Mouse (Mus musculus): ENCODE data around the gene Gm20388. TPM values are rescaled to one million over a fixed set of nuclear protein-coding genes. Genes with fewer than 3 reads are reported as not detected.

Gene Gm20388
- total RNA-seq, 1 experiment = 27.0 TPM

DNA sequence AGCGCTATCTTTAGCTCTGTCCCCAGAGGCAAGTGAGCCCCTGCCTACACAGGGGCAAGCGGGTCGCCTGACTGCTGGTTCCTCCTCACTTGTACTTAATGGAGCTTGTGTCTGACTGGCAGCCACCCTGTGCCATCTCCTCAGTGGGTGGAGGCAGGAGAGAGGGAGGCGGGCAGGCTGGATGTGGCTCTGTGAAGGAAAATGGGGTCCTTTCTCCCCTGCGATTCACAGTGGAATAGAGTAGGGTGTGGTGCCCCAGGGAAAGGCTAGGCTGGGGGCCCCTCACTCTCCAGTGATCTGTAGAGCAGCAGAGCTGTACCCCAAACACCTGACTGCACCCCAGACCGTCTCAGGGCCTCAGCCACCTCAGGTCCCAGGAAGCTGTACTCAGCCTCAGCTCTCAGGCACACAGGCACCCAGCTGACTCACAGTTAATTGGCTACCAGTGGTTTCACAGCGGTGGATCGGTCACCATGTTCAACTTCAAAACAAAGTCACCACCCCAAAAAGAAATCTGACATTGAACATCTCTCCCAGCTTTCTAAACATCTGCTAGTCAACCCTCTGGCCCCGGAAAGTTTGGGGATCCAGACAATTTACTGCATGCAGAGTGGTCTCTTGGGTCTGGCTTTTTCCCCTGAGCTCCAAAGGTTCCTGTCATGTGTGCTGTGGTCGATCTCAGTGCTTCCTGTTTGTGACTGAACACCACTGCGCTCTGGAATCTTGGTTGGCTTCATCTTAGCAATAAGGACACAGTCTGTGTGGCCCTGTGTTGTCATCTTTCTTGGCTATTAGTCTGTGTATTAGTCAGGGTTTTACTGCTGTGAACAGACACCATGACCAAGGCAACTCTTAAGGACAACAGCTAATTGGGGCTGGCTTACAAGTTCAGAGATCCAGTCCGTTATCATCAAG lies 2434.8 kb downstream of the Gm20388 start:
- no peak overlapping the region for H3K27ac ChIP-seq (ENCODE audit: insufficient read depth, low read depth, low read length, poor library complexity, severe bottlenecking)
- peaks cover 2 to 19% of the 10 kb centered on the region in 2 experiments; a peak in 3 of 4 replicates for H3K4me1 ChIP-seq (ENCODE audit: control insufficient read depth in 2 of 2, insufficient read depth in 2 of 2, low read length in 2 of 2, poor library complexity in 1 of 2)
- no peak for DNase-seq (ENCODE audit: low read depth, low spot score)
- no peak overlapping the region; a peak in 1 of 4 replicates for H3K4me3 ChIP-seq (ENCODE audit: insufficient read depth in 1 of 2, low read depth in 1 of 2, low read length in 2 of 2, poor library complexity in 1 of 2, severe bottlenecking in 1 of 2)
- no peaks in the 10 kb centered on the region for H3K36me3 ChIP-seq (ENCODE audit: control insufficient read depth, insufficient read depth, low read length, poor library complexity, severe bottlenecking)
- 0 out of 2 replicates have a peak overlapping the region, but pooled peaks have one; percentile 34 for H3K9ac ChIP-seq (ENCODE audit: insufficient read depth, low read depth, low read length, poor library complexity, severe bottlenecking)
- in situ Hi-C loops (cut with MboI; ENCODE audit: low sequenced_read_pairs in 2 of 2, unreplicated experiment in 2 of 2) = no loop called here
- no peak for TF ChIP-seq HCFC1 (IDR thresholded peaks at IDR 0.05; ENCODE audit: borderline replicate concordance, insufficient read depth, low read length)
- TF ChIP-seq MAFK (IDR thresholded peaks at IDR 0.05; ENCODE audit: insufficient read depth, low read depth, low read length) = no peak
- TF ChIP-seq ZC3H11A (IDR thresholded peaks at IDR 0.05; ENCODE audit: borderline replicate concordance, low read depth, low read length) = no peak
- TF ChIP-seq CHD2 (IDR thresholded peaks at IDR 0.05; ENCODE audit: low read depth, low read length) = no peak
- no peak for TF ChIP-seq ZNF384 (IDR thresholded peaks at IDR 0.05; ENCODE audit: low read depth, low read length)
- H3K9me3 ChIP-seq (ENCODE audit: control insufficient read depth, insufficient read depth, low read depth, low read length) = no peaks in the 10 kb centered on the region

DNA sequence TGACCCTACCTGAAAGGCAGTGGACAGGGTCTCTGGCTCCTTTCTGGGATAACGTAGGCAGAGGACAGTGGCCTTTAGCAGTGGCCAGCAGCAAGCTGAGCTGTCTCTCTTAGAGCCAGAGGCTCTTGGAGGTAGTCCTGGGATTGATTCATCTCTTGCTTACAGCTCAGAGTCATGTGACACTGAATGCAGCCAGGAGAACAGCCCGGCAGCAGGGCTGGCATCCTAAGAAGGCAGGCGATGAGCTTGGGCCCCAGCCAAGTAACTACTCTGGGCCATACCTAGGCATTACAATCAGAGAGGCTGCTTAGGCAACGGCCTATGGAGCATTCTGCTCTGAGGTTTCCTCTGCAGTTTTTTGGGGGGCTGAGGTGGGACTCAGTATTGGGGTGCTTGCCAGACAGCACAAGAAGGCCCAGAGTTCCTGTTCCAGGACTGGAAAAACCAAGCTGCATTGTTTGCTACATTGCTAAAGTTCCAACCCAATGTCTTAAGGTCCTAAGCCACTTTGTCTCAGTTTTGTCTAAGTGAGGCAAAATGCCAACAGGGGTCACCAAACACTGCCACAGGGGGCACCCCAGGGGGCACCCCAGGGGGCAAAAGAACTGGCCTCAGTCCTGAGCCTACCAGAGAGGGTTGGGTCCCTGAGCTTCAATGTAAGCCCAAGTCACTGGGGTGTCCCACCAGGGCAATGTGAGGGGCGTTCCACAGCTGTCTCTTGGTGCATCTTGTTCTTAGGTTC lies 2437.3 kb downstream of the Gm20388 start:
- H3K27ac ChIP-seq (ENCODE audit: insufficient read depth, low read depth, low read length, poor library complexity, severe bottlenecking) = no peak overlapping the region
- no peaks in the 10 kb centered on the region for H3K9me3 ChIP-seq (ENCODE audit: control insufficient read depth, insufficient read depth, low read depth, low read length)
- H3K4me3 ChIP-seq (ENCODE audit: insufficient read depth in 1 of 2, low read depth in 1 of 2, low read length in 2 of 2, poor library complexity in 1 of 2, severe bottlenecking in 1 of 2) = no peak overlapping the region
- H3K36me3 ChIP-seq (ENCODE audit: control insufficient read depth, insufficient read depth, low read length, poor library complexity, severe bottlenecking) = no peaks in the 10 kb centered on the region
- in situ Hi-C loops (cut with MboI; ENCODE audit: low sequenced_read_pairs in 2 of 2, unreplicated experiment in 2 of 2) = no loop called here
- TF ChIP-seq CHD2 (IDR thresholded peaks at IDR 0.05; ENCODE audit: low read depth, low read length) (no peak), MAFK (IDR thresholded peaks at IDR 0.05; ENCODE audit: insufficient read depth, low read depth, low read length) (no peak)
- no peak for DNase-seq (ENCODE audit: low read depth, low spot score)
- peaks cover 5 to 32% of the 10 kb centered on the region in 2 experiments; a peak in 3 of 4 replicates for H3K4me1 ChIP-seq (ENCODE audit: control insufficient read depth in 2 of 2, insufficient read depth in 2 of 2, low read length in 2 of 2, poor library complexity in 1 of 2)
- no peak overlapping the region for H3K9ac ChIP-seq (ENCODE audit: insufficient read depth, low read depth, low read length, poor library complexity, severe bottlenecking)

DNA sequence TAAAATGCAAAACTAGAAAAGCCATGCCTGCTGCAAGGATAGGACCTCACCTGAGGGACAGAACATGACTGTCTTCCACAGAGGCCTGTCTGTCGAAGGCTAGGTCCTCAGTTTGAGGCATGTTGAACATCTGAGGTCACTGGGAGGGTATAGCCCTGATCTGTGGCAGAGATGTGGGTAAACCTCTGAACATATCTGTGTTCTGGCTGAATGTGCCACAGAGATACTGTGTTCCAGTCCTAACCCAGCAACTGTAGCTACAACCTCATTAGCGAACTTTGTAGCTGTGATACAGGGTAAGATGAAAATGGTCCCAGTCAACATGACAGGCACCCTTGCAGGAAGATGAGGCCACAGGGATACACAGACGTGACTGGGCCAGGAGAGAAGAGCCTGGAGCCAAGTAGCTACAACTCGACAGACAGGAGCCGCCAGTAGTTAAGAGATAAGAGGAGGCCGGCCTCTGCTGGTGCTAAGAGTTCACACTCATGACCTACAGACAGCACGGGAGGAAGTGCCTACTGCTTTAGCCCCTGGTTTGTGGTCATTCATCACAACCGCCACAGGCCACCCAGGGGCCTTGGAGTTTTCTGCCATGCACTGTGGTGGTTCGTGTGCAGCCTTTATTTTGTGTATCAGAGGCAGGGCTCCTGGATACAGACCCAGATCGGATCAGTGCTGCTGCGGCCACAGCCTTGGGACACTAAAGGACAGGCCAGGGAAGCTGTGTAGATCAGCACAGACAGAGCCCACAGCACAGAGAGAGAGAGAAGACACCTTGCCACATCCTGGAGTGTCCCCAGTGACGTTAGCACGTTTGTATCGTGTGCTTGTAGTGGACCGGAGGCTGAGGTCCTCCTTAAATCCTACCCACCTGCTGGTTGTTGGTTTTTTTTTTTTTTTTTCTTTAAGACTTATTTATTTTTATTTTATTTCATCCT lies 2439.0 kb downstream of the Gm20388 start:
- TF ChIP-seq ZNF384 (IDR thresholded peaks at IDR 0.05; ENCODE audit: low read depth, low read length) (no peak), MAFK (IDR thresholded peaks at IDR 0.05; ENCODE audit: insufficient read depth, low read depth, low read length) (no peak), CHD2 (IDR thresholded peaks at IDR 0.05; ENCODE audit: low read depth, low read length) (no peak), HCFC1 (IDR thresholded peaks at IDR 0.05; ENCODE audit: borderline replicate concordance, insufficient read depth, low read length) (no peak), ZC3H11A (IDR thresholded peaks at IDR 0.05; ENCODE audit: borderline replicate concordance, low read depth, low read length) (no peak)
- Histone ChIP-seq H3K27ac (ENCODE audit: insufficient read depth, low read depth, low read length, poor library complexity, severe bottlenecking) (no peak overlapping the region), H3K9me3 (ENCODE audit: control insufficient read depth, insufficient read depth, low read depth, low read length) (no peaks in the 10 kb centered on the region)

More for the DNA sequence above, 2439.0 kb downstream of the Gm20388 start:
- Histone ChIP-seq H3K4me3 (ENCODE audit: insufficient read depth in 1 of 2, low read depth in 1 of 2, low read length in 2 of 2, poor library complexity in 1 of 2, severe bottlenecking in 1 of 2) (no peak overlapping the region), H3K36me3 (ENCODE audit: control insufficient read depth, insufficient read depth, low read length, poor library complexity, severe bottlenecking) (no peaks in the 10 kb centered on the region), H3K4me1 (ENCODE audit: control insufficient read depth in 2 of 2, insufficient read depth in 2 of 2, low read length in 2 of 2, poor library complexity in 1 of 2) (peaks cover 3 to 24% of the 10 kb centered on the region in 2 experiments; a peak in 2 of 4 replicates), H3K9ac (ENCODE audit: insufficient read depth, low read depth, low read length, poor library complexity, severe bottlenecking) (no peak overlapping the region)
- in situ Hi-C loops (cut with MboI; ENCODE audit: low sequenced_read_pairs in 2 of 2, unreplicated experiment in 2 of 2) = no loop called here
- no peak for DNase-seq (ENCODE audit: low read depth, low spot score)
